Mouse (Mus musculus): Measurements from ENCODE around the gene Prcd.

DNA sequence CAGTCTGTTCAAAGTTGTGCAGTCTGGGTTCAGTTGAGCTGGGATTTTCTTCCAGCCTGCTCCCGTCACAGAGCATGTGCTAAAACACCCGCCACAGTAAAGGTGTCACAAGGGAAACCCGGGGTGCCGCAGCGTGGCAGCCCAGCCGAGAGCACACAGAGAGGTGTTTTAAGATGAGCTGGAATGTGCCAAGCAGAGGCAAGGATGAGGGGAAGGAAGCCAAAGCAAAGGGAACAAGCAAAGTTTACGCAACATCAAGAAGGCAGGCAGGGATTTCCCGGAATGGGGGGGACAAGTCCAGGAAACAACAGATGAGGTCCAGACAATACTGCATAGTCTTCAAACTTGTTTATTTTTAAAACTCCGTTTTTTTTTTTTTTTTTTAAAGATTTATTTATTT, 13.2 kb downstream of the Prcd start:
- TF ChIP-seq CTCF (IDR thresholded peaks at IDR 0.05; ENCODE audit: low read depth) (no peak), EP300 (IDR thresholded peaks at IDR 0.05; ENCODE audit: low read depth) (no peak)
